Mouse (Mus musculus) embryonic fibroblast, embryonic 13.5 days (primary cell): ENCODE data around the gene Emb.

Experiments
- CTCF ChIP-seq: IDR thresholded peaks from 2 replicates; pipeline ENCODE4 v1.5.1; 2011; ENCODE audit warnings: mild to moderate bottlenecking, control low read depth, low read length, moderate library complexity, borderline replicate concordance; ENCODE audit not compliant: insufficient read depth
- POLR2A ChIP-seq: IDR thresholded peaks from 2 replicates; pipeline ENCODE4 v1.6.1; 2011; ENCODE audit warnings: low read depth, mild to moderate bottlenecking, control low read depth, low read length, moderate library complexity

GRCm38 (mm10) chr13:117234486-117234885, 26.1 kb downstream of the Emb start:
- TF ChIP-seq CTCF (no peak), POLR2A (no peak)
